Mouse (Mus musculus): ENCODE results near the gene Atrnl1. TPM values are rescaled to one million over a fixed set of nuclear protein-coding genes. Genes with fewer than 3 reads are reported as not detected.
A peak's percentile ranks its signal among the peaks of the same experiment; 100 is the strongest.

Gene Atrnl1
- total RNA-seq, 2 experiments from 2014 or later = 38.3 to 44.4 TPM

GRCm38 (mm10) chr19:57609361-57610057, 1.3 kb upstream of the Atrnl1 start:
- DNase-seq (ENCODE audit: low spot score in 2 of 2) = no peak

GRCm38 (mm10) chr19:57610058-57610475, 767 bp upstream of the Atrnl1 start:
- DNase-seq (ENCODE audit: low spot score in 2 of 2) = peak; percentile 11 to 14

GRCm38 (mm10) chr19:57611291-57612178, 701 bp downstream of the Atrnl1 start:
- peak; percentile 28 to 33 for DNase-seq (ENCODE audit: low spot score in 2 of 2)

- no peak for DNase-seq (ENCODE audit: low spot score in 2 of 2)
Measured at GRCm38 (mm10) chr19:57612179-57612472, 1.3 kb downstream of the Atrnl1 start.

- DNase-seq (ENCODE audit: low spot score in 2 of 2) = no peak
Measured at GRCm38 (mm10) chr19:57615972-57616621, 5.3 kb downstream of the Atrnl1 start.

GRCm38 (mm10) chr19:57619088-57619487, 8.3 kb downstream of the Atrnl1 start:
- DNase-seq (ENCODE audit: low spot score in 2 of 2) = no peak

GRCm38 (mm10) chr19:57621814-57622213, 11.0 kb downstream of the Atrnl1 start:
- no peak for DNase-seq (ENCODE audit: low spot score in 2 of 2)

GRCm38 (mm10) chr19:57625738-57626137, 14.9 kb downstream of the Atrnl1 start:
- DNase-seq (ENCODE audit: low spot score in 2 of 2) = no peak

GRCm38 (mm10) chr19:57627251-57627650, 16.4 kb downstream of the Atrnl1 start:
- DNase-seq (ENCODE audit: low spot score in 2 of 2) = no peak

- no peak for DNase-seq (ENCODE audit: low spot score in 2 of 2)
Measured at GRCm38 (mm10) chr19:57642536-57642935, 31.7 kb downstream of the Atrnl1 start.

GRCm38 (mm10) chr19:57642980-57643379, 32.1 kb downstream of the Atrnl1 start:
- no peak for DNase-seq (ENCODE audit: low spot score in 2 of 2)

GRCm38 (mm10) chr19:57648202-57648943, 37.5 kb downstream of the Atrnl1 start:
- DNase-seq (ENCODE audit: low spot score in 2 of 2) = no peak

- no peak for DNase-seq (ENCODE audit: low spot score in 2 of 2)
Measured at GRCm38 (mm10) chr19:57648944-57649271, 38.1 kb downstream of the Atrnl1 start.

GRCm38 (mm10) chr19:57655083-57655482, 44.2 kb downstream of the Atrnl1 start:
- peak in 1 of 2 experiments; percentile 18 for DNase-seq (ENCODE audit: low spot score in 2 of 2)

- no peak for DNase-seq (ENCODE audit: low spot score in 2 of 2)
Measured at GRCm38 (mm10) chr19:57655491-57655890, 44.7 kb downstream of the Atrnl1 start.

- DNase-seq (ENCODE audit: low spot score in 2 of 2) = no peak
Measured at GRCm38 (mm10) chr19:57657426-57658087, 46.7 kb downstream of the Atrnl1 start.

GRCm38 (mm10) chr19:57658111-57659091, 47.6 kb downstream of the Atrnl1 start:
- no peak for DNase-seq (ENCODE audit: low spot score in 2 of 2)

- no peak for DNase-seq (ENCODE audit: low spot score in 2 of 2)
Measured at GRCm38 (mm10) chr19:57667011-57667410, 56.2 kb downstream of the Atrnl1 start.

GRCm38 (mm10) chr19:57667946-57668345, 57.1 kb downstream of the Atrnl1 start:
- DNase-seq (ENCODE audit: low spot score in 2 of 2) = no peak

GRCm38 (mm10) chr19:57679455-57679854, 68.6 kb downstream of the Atrnl1 start:
- DNase-seq (ENCODE audit: low spot score in 2 of 2) = no peak
